In genomic region chr10:116260658-116261433, GRCm38 (mm10) we compare ENCODE assay signal across 8 mouse cellular contexts. TPM values are rescaled to one million over a fixed set of nuclear protein-coding genes. Genes with fewer than 3 reads are reported as not detected.
A peak's percentile ranks its signal among the peaks of the same experiment; 100 is the strongest.
DNase-seq lines count a peak whose midpoint lies in the region; ATAC-seq and TF ChIP-seq lines count a peak whose summit lies in the region.

No protein-coding gene starts in this region.

- no peaks in the 10 kb centered on the region for H3K27me3 ChIP-seq in forebrain, embryonic 14.5 days (replicated peaks; ENCODE audit: control insufficient read depth, insufficient read depth, low read length)
- H3K27me3 ChIP-seq in forebrain, embryonic 16.5 days (replicated peaks; ENCODE audit: control insufficient read depth, insufficient read depth, low read length) = no peaks in the 10 kb centered on the region
- no peaks in the 10 kb centered on the region for H3K27me3 ChIP-seq in testis, adult 2 months (ENCODE audit: control insufficient read depth, insufficient read depth, low read length)
- no peaks in the 10 kb centered on the region for H3K27me3 ChIP-seq in heart, embryonic 10.5 days (ENCODE audit: insufficient read depth, poor library complexity, severe bottlenecking)

- TF ChIP-seq CTCF in testis, adult 2 months (IDR thresholded peaks at IDR 0.05; ENCODE audit: control insufficient read depth, insufficient read depth, insufficient replicate concordance, low read depth, low read length) = no peak

- DNase-seq in forebrain, embryonic 14.5 days (ENCODE audit: low spot score) = peak; percentile 25
- DNase-seq in testis, postnatal 10 days (ENCODE audit: low spot score) = no peak
- DNase-seq in heart, embryonic 10.5 days (ENCODE audit: low spot score) = peak; percentile 81
- DNase-seq in layer of hippocampus, postnatal 14 days (ENCODE audit: low spot score in 2 of 2) = peak; percentile 11 to 23
- DNase-seq in right cerebral cortex, postnatal 25 days = peak; percentile 48
- no peak for DNase-seq in thymus, postnatal 36 days

- no peak for ATAC-seq in forebrain, embryonic 14.5 days
- ATAC-seq in forebrain, embryonic 16.5 days = no peak

- no peaks in the 10 kb centered on the region for H3K36me3 ChIP-seq in forebrain, embryonic 14.5 days (ENCODE audit: control insufficient read depth, insufficient read depth, low read length)
- H3K36me3 ChIP-seq in forebrain, embryonic 16.5 days (ENCODE audit: control insufficient read depth, insufficient read depth) = no peaks in the 10 kb centered on the region
- H3K36me3 ChIP-seq in testis, adult 2 months (ENCODE audit: control insufficient read depth, insufficient read depth, low read length) = no peaks in the 10 kb centered on the region
- no peaks in the 10 kb centered on the region for H3K36me3 ChIP-seq in heart, embryonic 10.5 days

- TF ChIP-seq POLR2A in testis, adult 2 months (IDR thresholded peaks at IDR 0.05; ENCODE audit: control insufficient read depth, low read depth, low read length) = no peak

- no peaks in the 10 kb centered on the region for H3K4me1 ChIP-seq in forebrain, embryonic 14.5 days (ENCODE audit: control insufficient read depth, insufficient read depth, low read length)
- peaks cover 3% of the 10 kb centered on the region; the same call in 1 of the 2 replicates for H3K4me1 ChIP-seq in forebrain, embryonic 16.5 days (replicated peaks; ENCODE audit: control insufficient read depth, insufficient read depth, low read length)
- H3K4me1 ChIP-seq in testis, adult 2 months (ENCODE audit: control insufficient read depth, insufficient read depth, low read length) = peaks cover 5% of the 10 kb centered on the region
- peaks cover 22% of the 10 kb centered on the region for H3K4me1 ChIP-seq in heart, embryonic 10.5 days

- 81% methylated on average over 13 of the region's 13 CpGs for WGBS in forebrain, embryonic 14.5 days
- 75% methylated on average over 13 of the region's 13 CpGs for WGBS in forebrain, embryonic 16.5 days
- 22% methylated on average over 13 of the region's 13 CpGs for WGBS in heart, embryonic 10.5 days

- H3K4me3 ChIP-seq in forebrain, embryonic 14.5 days (ENCODE audit: low read depth, low read length) = no peak overlapping the region
- H3K4me3 ChIP-seq in forebrain, embryonic 16.5 days (replicated peaks; ENCODE audit: low read length) = no peak overlapping the region
- no peak overlapping the region for H3K4me3 ChIP-seq in testis, adult 2 months (ENCODE audit: control insufficient read depth, low read depth, low read length)
- 0 out of 2 replicates have a peak overlapping the region, but pooled peaks have one; percentile 1 for H3K4me3 ChIP-seq in heart, embryonic 10.5 days

- H3K9ac ChIP-seq in forebrain, embryonic 14.5 days (ENCODE audit: low read length) = no peak overlapping the region
- H3K9ac ChIP-seq in forebrain, embryonic 16.5 days (replicated peaks; ENCODE audit: low read depth, low read length) = no peak overlapping the region

- H3K27ac ChIP-seq in forebrain, embryonic 14.5 days (ENCODE audit: low read depth, low read length) = no peak overlapping the region; the same call in 1 of the 2 replicates
- no peak overlapping the region; the same call in 1 of the 2 replicates for H3K27ac ChIP-seq in forebrain, embryonic 16.5 days (ENCODE audit: low read length)
- H3K27ac ChIP-seq in testis, adult 2 months (ENCODE audit: control insufficient read depth, insufficient read depth, low read depth, low read length) = peak overlapping the region; percentile 84
- H3K27ac ChIP-seq in heart, embryonic 10.5 days = peak overlapping the region; percentile 88

- no peaks in the 10 kb centered on the region for H3K9me3 ChIP-seq in forebrain, embryonic 14.5 days (replicated peaks; ENCODE audit: control insufficient read depth, low read length)
- no peaks in the 10 kb centered on the region for H3K9me3 ChIP-seq in forebrain, embryonic 16.5 days (ENCODE audit: control insufficient read depth, low read length)
- H3K9me3 ChIP-seq in heart, embryonic 10.5 days = no peaks in the 10 kb centered on the region

- no peak overlapping the region for H3K4me2 ChIP-seq in forebrain, embryonic 14.5 days (ENCODE audit: low read length)
- H3K4me2 ChIP-seq in forebrain, embryonic 16.5 days (ENCODE audit: low read length) = no peak overlapping the region

RNA-seq across cellular contexts. Expression of gene Ptprb, which starts 14.5 kb away (rescaled TPM):
- 1.5 and 2.5 TPM in 2 replicates for polyA plus RNA-seq in forebrain, embryonic 14.5 days (2014; fragmentation: Nextera tagmentation; extraction: Ambion mirVana)
- polyA plus RNA-seq in forebrain, embryonic 16.5 days (2015; fragmentation: Nextera tagmentation; extraction: Ambion mirVana) = 3.0 and 3.1 TPM in 2 replicates
- polyA plus RNA-seq in testis, adult 2 months (2012; rRNA removed) = 0.91 and 1.0 TPM in 2 replicates
- 5.4 and 7.4 TPM in 2 replicates for polyA plus RNA-seq in heart, embryonic 10.5 days (2016; fragmentation: Nextera tagmentation; extraction: Ambion mirVana)
- 10 to 100 TPM; 25.6 to 26.0 TPM for total RNA-seq in layer of hippocampus, postnatal 14 days (2021)

Comparison
In these comparisons a context has a peak if more than half of its experiments do, and no peak if none do; other contexts are left out.
1. DNase-seq: peak in forebrain, embryonic 14.5 days (single experiment), heart, embryonic 10.5 days (single experiment), layer of hippocampus, postnatal 14 days (2 of 2) and right cerebral cortex, postnatal 25 days (single experiment); none in testis, postnatal 10 days (single experiment) and thymus, postnatal 36 days (0 of 2).
2. H3K27ac ChIP-seq: peak in testis, adult 2 months (single experiment) and heart, embryonic 10.5 days (single experiment); none in forebrain, embryonic 14.5 days (single experiment) and forebrain, embryonic 16.5 days (single experiment).